Mouse (Mus musculus) gastrocnemius, postnatal 14 days (tissue): Measurements from ENCODE around the gene Fibcd1. TPM values are rescaled to one million over a fixed set of nuclear protein-coding genes. Genes with fewer than 3 reads are reported as not detected.
A peak's percentile ranks its signal among the peaks of the same experiment; 100 is the strongest.

ENCODE experiments used
- DNase-seq: peaks from one replicate; pipeline ENCODE4 v3.0.0; 2021; ENCODE audit warnings: mixed read lengths
- intact Hi-C: fragments of 180-260 bp; cut with DNase I; formaldehyde crosslinking; loops from one replicate; pipeline ENCODE4 v1.15.1; 2025; ENCODE audit warnings: low total_unique reads
- long read RNA-seq, 2 experiments: library from polyadenylated mRNA; stranded (forward); transcript quantifications; one replicate each; pipeline ENCODE4 v2.0.0; 2021
- total RNA-seq, 2 experiments: library from RNA; stranded (reverse); gene quantifications; 2 replicates each; pipeline ENCODE4 v1.2.3; 2021

Gene Fibcd1
- total RNA-seq, result not detected
- long read RNA-seq, experiment 1, result 0 reads
- long read RNA-seq, experiment 2, result 0 reads

GRCm38 (mm10) chr2:31845896-31846691 is at the start of gene Fibcd1:
Gene Fibcd1, minus strand, starts transcription at chr2:31846005.
- DNase-seq, result no peak
- intact Hi-C loops, result no loop called here

- DNase-seq, result no peak
- intact Hi-C loops, result no loop called here
Observed at GRCm38 (mm10) chr2:31894221-31894870, 48.5 kb upstream of the Fibcd1 start.

GRCm38 (mm10) chr2:31893110-31893669 is 47.4 kb upstream of the Fibcd1 start:
- DNase-seq, result peak; percentile 36
- intact Hi-C loops, result no loop called here

GRCm38 (mm10) chr2:31891219-31891618 is 45.4 kb upstream of the Fibcd1 start:
- intact Hi-C loops, result no loop called here
- no peak for DNase-seq

- intact Hi-C loops, result no loop called here
- DNase-seq, result no peak
Observed at GRCm38 (mm10) chr2:31888871-31889270, 43.1 kb upstream of the Fibcd1 start.

- peak; percentile 70 for DNase-seq
- intact Hi-C loops, result no loop called here
Observed at GRCm38 (mm10) chr2:31887030-31887429, 41.2 kb upstream of the Fibcd1 start, which contains the start of gene Lamc3. Gene Lamc3, plus strand, starts transcription at chr2:31887291.

GRCm38 (mm10) chr2:31884806-31885205 is 39.0 kb upstream of the Fibcd1 start:
- intact Hi-C loops, result no loop called here
- peak; percentile 23 for DNase-seq

GRCm38 (mm10) chr2:31883061-31883460 is 37.3 kb upstream of the Fibcd1 start:
- no peak for DNase-seq

GRCm38 (mm10) chr2:31880868-31881267 is 35.1 kb upstream of the Fibcd1 start:
- intact Hi-C loops, result no loop called here
- no peak for DNase-seq

More at GRCm38 (mm10) chr2:31883061-31883460, 37.3 kb upstream of the Fibcd1 start:
- intact Hi-C loops, result no loop called here

- intact Hi-C loops, result no loop called here
- DNase-seq, result no peak
Observed at GRCm38 (mm10) chr2:31878610-31879009, 32.8 kb upstream of the Fibcd1 start.

- intact Hi-C loops, result no loop called here
- no peak for DNase-seq
Observed at GRCm38 (mm10) chr2:31876446-31876845, 30.6 kb upstream of the Fibcd1 start.

GRCm38 (mm10) chr2:31874290-31874855 is 28.6 kb upstream of the Fibcd1 start:
- intact Hi-C loops, result no loop called here
- DNase-seq, result no peak

- DNase-seq, result no peak
- intact Hi-C loops, result no loop called here
Observed at GRCm38 (mm10) chr2:31870683-31871082, 24.9 kb upstream of the Fibcd1 start.

GRCm38 (mm10) chr2:31869692-31870091 is 23.9 kb upstream of the Fibcd1 start:
- no peak for DNase-seq
- intact Hi-C loops, result no loop called here

GRCm38 (mm10) chr2:31868538-31869164 is 22.8 kb upstream of the Fibcd1 start:
- intact Hi-C loops, result no loop called here
- peak; percentile 51 for DNase-seq

- DNase-seq, result no peak
- intact Hi-C loops, result no loop called here
Observed at GRCm38 (mm10) chr2:31867773-31868537, 22.1 kb upstream of the Fibcd1 start.

GRCm38 (mm10) chr2:31865794-31866193 is 20.0 kb upstream of the Fibcd1 start:
- intact Hi-C loops, result no loop called here

GRCm38 (mm10) chr2:31865322-31865721 is 19.5 kb upstream of the Fibcd1 start:
- DNase-seq, result no peak
- intact Hi-C loops, result no loop called here

More at GRCm38 (mm10) chr2:31865794-31866193, 20.0 kb upstream of the Fibcd1 start:
- DNase-seq, result no peak

- intact Hi-C loops, result no loop called here
- no peak for DNase-seq
Observed at GRCm38 (mm10) chr2:31864891-31865290, 19.1 kb upstream of the Fibcd1 start.
